Mouse (Mus musculus) liver, embryonic 14.5 days (tissue): ENCODE measurements around the gene Nr2c2ap.

Source experiments
- CTCF ChIP-seq: IDR thresholded peaks from 2 replicates; pipeline ENCODE4 v1.5.1; 2016; ENCODE audit warnings: antibody characterized with exemption, low read depth, control low read depth
- EP300 ChIP-seq: IDR thresholded peaks from 2 replicates; pipeline ENCODE4 v1.6.1; 2016; ENCODE audit warnings: antibody characterized with exemption, low read depth

GRCm38 (mm10) chr8:70157240-70157800 is 26.2 kb downstream of the Nr2c2ap start:
- TF ChIP-seq CTCF (no peak), EP300 (no peak)
